Mouse (Mus musculus) heart, embryonic 11.5 days (tissue): ENCODE results near the gene Cldn9. TPM values are rescaled to one million over a fixed set of nuclear protein-coding genes. Genes with fewer than 3 reads are reported as not detected.

ENCODE experiments used
- ATAC-seq: fragments of 200-750 bp; cut with Nextera tagmentation; replicated peaks from 2 replicates; pipeline ENCODE4 v1.8.0; 2017; ENCODE audit warnings: moderate library complexity; ENCODE audit not compliant: insufficient number of reproducible peaks, low FRiP score, low TSS enrichment
- H3K27ac ChIP-seq: fragments of 300-500 bp; sonication (generic); 2 replicates; pipeline ENCODE4 v1.5.1; 2014; ENCODE audit warnings: mild to moderate bottlenecking, low read depth, low read length
- H3K27me3 ChIP-seq: fragments of 300-500 bp; sonication (generic); 2 replicates; pipeline ENCODE4 v1.6.1; 2014; ENCODE audit warnings: mild to moderate bottlenecking, low read length, mixed read lengths; ENCODE audit not compliant: control insufficient read depth, insufficient read depth
- H3K36me3 ChIP-seq: fragments of 300-500 bp; sonication (generic); 2 replicates; pipeline ENCODE4 v1.6.1; 2014; ENCODE audit warnings: mild to moderate bottlenecking, low read length, moderate library complexity, mixed read lengths; ENCODE audit not compliant: control insufficient read depth, insufficient read depth
- H3K4me1 ChIP-seq: fragments of 300-500 bp; sonication (generic); 2 replicates; pipeline ENCODE4 v1.6.1; 2014; ENCODE audit warnings: low read length; ENCODE audit not compliant: control insufficient read depth, insufficient read depth
- H3K4me2 ChIP-seq: fragments of 300-500 bp; sonication (generic); 2 replicates; pipeline ENCODE4 v1.6.1; 2014; ENCODE audit warnings: mild to moderate bottlenecking, moderate library complexity
- H3K4me3 ChIP-seq: fragments of 300-500 bp; sonication (generic); 2 replicates; pipeline ENCODE4 v1.5.1; 2014; ENCODE audit warnings: low read depth, low read length
- H3K9ac ChIP-seq: fragments of 300-500 bp; sonication (generic); 2 replicates; pipeline ENCODE4 v1.6.1; 2014; ENCODE audit warnings: mild to moderate bottlenecking, low read depth, low read length, moderate library complexity
- H3K9me3 ChIP-seq: fragments of 300-500 bp; sonication (generic); replicated peaks from 2 replicates; pipeline ENCODE4 v1.6.1; 2016; ENCODE audit warnings: low read length; ENCODE audit not compliant: control insufficient read depth
- WGBS: fragments of 180-500 bp; shearing (Covaris S2); extraction: QIAGEN DNeasy Blood & Tissue Kit; methylation state at CpG from one replicate; pipeline ENCODE4 v1.1.7; 2014; ENCODE audit not compliant: insufficient replicate concordance; 5-methylcytosine and 5-hydroxymethylcytosine counted together
- polyA plus RNA-seq: library from polyadenylated mRNA; unstranded; fragments of >200 nt; fragmentation: Nextera tagmentation; extraction: Ambion mirVana; gene quantifications from 2 replicates; pipeline ENCODE4 v1.2.1, GENCODE M21; 2014

Gene Cldn9
- polyA plus RNA-seq, 1 experiment from 2014 or later = 0.46 TPM

GRCm38 (mm10) chr17:23717003-23717402, 33.2 kb upstream of the Cldn9 start:
- WGBS = 50% methylated on average over 2 of the region's 2 CpGs
- no peaks in the 10 kb centered on the region for H3K9me3 ChIP-seq
- no peak overlapping the region for H3K9ac ChIP-seq
- no peaks in the 10 kb centered on the region for H3K4me1 ChIP-seq
- ATAC-seq = no peak
- no peak overlapping the region for H3K4me3 ChIP-seq
- H3K27me3 ChIP-seq = peaks cover 10% of the 10 kb centered on the region; the same call in 1 of the 2 replicates
- no peak overlapping the region for H3K4me2 ChIP-seq
- no peaks in the 10 kb centered on the region for H3K36me3 ChIP-seq
- H3K27ac ChIP-seq = no peak overlapping the region

DNA sequence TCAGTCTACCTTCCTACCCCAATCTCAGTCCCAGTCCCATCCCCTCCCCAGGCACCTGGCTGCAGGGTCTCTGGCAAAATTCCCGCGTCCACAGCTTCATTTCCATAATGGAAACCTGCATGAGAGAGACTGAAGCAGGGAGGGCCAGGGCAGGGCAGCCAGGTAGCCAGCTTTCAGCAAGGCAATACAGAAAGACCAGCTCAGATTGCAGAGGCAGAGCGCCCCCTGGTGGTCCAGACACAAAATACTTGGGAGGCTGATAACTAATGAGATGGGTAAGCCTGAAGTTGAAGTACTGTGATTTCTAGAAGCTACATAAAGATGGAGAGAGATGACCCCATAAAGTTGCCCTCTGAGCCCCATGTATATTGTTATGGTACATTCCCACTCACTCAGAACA, 22.4 kb upstream of the Cldn9 start:
- Histone ChIP-seq H3K4me2 (no peak overlapping the region), H3K27me3 (peaks cover 27% of the 10 kb centered on the region)

DNA sequence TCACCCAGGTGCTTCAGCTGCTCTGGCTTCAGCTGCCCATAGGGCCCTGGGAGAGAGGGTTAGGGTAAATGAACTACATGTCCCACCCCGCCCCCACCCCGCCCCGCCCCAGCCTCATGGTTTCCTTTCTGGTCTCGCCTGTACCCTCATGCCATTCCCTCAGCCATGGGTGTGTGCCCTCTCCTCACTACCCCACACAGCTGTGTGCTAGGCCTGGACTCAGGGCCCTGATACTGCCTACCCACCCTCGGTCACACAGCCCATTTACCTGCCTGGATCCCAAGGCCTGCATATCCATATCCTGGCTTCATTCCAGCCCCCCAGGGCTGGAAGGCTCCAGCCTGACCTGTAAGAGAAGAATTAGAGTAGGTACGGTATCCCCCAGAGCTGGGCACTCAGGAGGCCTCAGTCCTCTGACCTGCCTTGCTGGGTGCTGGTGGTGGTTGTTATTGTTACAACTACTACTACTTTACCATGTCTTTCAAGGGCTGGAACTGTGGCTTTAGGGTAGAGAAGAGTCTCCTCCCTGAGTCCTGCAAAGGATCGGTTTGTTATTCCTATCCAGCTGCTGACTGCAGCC, 21.8 kb upstream of the Cldn9 start:
- Histone ChIP-seq H3K36me3 (no peaks in the 10 kb centered on the region), H3K4me2 (no peak overlapping the region), H3K9ac (no peak overlapping the region), H3K4me1 (no peaks in the 10 kb centered on the region), H3K4me3 (no peak overlapping the region), H3K27me3 (peaks cover 30% of the 10 kb centered on the region), H3K27ac (no peak overlapping the region), H3K9me3 (no peaks in the 10 kb centered on the region)
- WGBS = 76% methylated on average over 7 of the region's 7 CpGs
- no peak for ATAC-seq

More for the DNA sequence above, 22.4 kb upstream of the Cldn9 start:
- no peaks in the 10 kb centered on the region for H3K36me3 ChIP-seq
- H3K4me1 ChIP-seq = no peaks in the 10 kb centered on the region
- no peak overlapping the region for H3K4me3 ChIP-seq
- no peak overlapping the region for H3K27ac ChIP-seq
- 0% methylated on average over 3 of the region's 3 CpGs for WGBS
- no peak overlapping the region for H3K9ac ChIP-seq
- no peak for ATAC-seq
- H3K9me3 ChIP-seq = no peaks in the 10 kb centered on the region

- no peak for ATAC-seq
- Histone ChIP-seq H3K4me2 (no peak overlapping the region), H3K9ac (no peak overlapping the region), H3K4me3 (no peak overlapping the region), H3K36me3 (no peaks in the 10 kb centered on the region), H3K27ac (no peak overlapping the region), H3K4me1 (no peaks in the 10 kb centered on the region), H3K9me3 (no peaks in the 10 kb centered on the region), H3K27me3 (peaks cover 32% of the 10 kb centered on the region)
- WGBS = 58% methylated on average over 7 of the region's 7 CpGs
Observed at GRCm38 (mm10) chr17:23704741-23705140, 20.9 kb upstream of the Cldn9 start.

DNA sequence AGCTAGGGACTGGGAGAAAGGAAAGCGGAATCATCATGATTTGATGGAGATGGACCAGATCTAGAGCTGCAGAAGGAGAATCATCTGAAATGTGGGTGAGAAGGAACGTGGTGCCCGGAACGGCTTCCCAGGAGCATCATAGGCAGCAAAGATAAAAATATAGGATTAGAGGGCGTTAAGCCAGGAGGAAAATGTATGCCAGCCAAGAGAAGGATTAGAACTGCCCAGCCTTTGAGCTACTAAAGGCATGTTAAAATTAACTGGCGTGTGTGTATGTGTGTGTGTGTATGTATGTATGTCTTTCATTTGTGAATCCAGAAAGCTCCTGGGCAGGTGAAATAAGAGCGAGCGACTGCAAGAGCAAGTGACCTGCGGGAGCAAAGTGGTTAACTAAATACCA, 19.5 kb upstream of the Cldn9 start:
- Histone ChIP-seq H3K4me3 (no peak overlapping the region), H3K27me3 (peaks cover 47% of the 10 kb centered on the region), H3K9ac (no peak overlapping the region), H3K36me3 (no peaks in the 10 kb centered on the region), H3K9me3 (no peaks in the 10 kb centered on the region), H3K4me1 (peaks cover 5% of the 10 kb centered on the region), H3K27ac (no peak overlapping the region), H3K4me2 (no peak overlapping the region)
- 81% methylated on average over 9 of the region's 9 CpGs for WGBS
- ATAC-seq = no peak

- peak; percentile 89 for ATAC-seq
- H3K9ac ChIP-seq = peak overlapping the region; percentile 56; the same call in 1 of the 2 replicates
- peaks cover 44% of the 10 kb centered on the region for H3K27me3 ChIP-seq
Observed at GRCm38 (mm10) chr17:23700079-23700478, 16.3 kb upstream of the Cldn9 start.

DNA sequence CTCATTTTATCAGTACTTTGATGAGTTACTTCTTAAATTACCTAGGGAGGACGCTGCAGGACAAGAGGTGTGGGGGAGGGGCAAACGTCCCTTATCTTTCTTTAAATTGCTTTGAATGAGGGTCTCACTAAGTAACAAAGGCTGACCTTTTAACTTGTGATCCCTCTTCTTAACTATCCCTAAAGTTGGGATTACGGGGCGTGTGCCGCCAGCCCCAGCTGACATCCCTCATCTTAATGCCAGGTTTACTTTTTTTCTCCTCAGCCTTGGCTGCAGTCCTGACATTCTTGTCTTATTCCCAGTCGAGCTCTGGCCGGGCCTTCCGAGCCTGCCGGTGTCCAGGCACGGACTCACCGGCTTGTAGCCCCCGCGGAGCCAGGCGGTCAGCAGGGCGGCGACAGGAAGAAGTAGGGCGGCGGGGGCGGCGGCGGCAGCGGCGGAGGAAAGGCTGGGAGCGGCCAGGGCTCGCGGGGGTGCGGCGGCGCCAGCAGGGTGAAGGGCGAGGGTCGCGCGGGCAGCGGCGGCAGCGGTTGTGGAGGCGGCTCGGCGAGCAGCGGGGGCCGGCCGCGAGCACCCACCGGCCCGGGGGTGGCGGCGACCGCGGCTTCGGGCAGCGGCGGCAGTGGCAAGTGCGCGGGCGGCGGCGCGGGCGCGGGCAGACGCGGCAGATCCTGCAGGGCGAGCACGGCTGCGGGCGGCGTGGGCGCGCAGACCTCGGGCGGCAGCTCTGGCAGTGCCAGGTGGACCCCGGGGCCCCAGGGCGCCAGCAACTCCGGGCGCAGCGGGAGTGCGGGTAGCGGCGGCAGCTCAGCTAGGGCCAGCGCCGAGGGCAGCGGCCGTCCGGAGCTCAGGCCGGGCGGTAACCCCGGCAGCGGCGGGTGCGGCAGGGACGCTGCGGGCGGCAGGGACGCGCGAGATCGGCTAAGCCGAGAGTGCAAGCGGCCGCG, 15.6 kb upstream of the Cldn9 start:
- Histone ChIP-seq H3K36me3 (no peaks in the 10 kb centered on the region), H3K9ac (peak overlapping the region; percentile 56; the same call in 1 of the 2 replicates), H3K9me3 (no peaks in the 10 kb centered on the region), H3K27me3 (peaks cover 40% of the 10 kb centered on the region), H3K4me3 (peak overlapping the region; percentile 58), H3K4me2 (peak overlapping the region; percentile 99), H3K27ac (no peak overlapping the region), H3K4me1 (peaks cover 5% of the 10 kb centered on the region)
- WGBS = 1% methylated on average over 86 of the region's 101 CpGs
- 0 out of 2 replicates have a peak, but pooled peaks have one; percentile 5 for ATAC-seq

More at GRCm38 (mm10) chr17:23700079-23700478, 16.3 kb upstream of the Cldn9 start:
- Histone ChIP-seq H3K9me3 (no peaks in the 10 kb centered on the region), H3K4me3 (peak overlapping the region; percentile 58), H3K4me1 (peaks cover 5% of the 10 kb centered on the region), H3K27ac (no peak overlapping the region), H3K36me3 (no peaks in the 10 kb centered on the region), H3K4me2 (peak overlapping the region; percentile 99)
- WGBS = 1% methylated on average over 25 of the region's 28 CpGs

GRCm38 (mm10) chr17:23695801-23696200, 12.0 kb upstream of the Cldn9 start:
- Histone ChIP-seq H3K9ac (no peak overlapping the region), H3K4me2 (no peak overlapping the region), H3K27ac (no peak overlapping the region), H3K9me3 (no peaks in the 10 kb centered on the region), H3K4me1 (peaks cover 5% of the 10 kb centered on the region), H3K27me3 (peaks cover 35% of the 10 kb centered on the region), H3K36me3 (no peaks in the 10 kb centered on the region), H3K4me3 (no peak overlapping the region)
- 15% methylated on average over 3 of the region's 3 CpGs for WGBS
- no peak for ATAC-seq
